Comparison of ENCODE assay signal across 8 mouse cellular contexts in the genomic region with DNA sequence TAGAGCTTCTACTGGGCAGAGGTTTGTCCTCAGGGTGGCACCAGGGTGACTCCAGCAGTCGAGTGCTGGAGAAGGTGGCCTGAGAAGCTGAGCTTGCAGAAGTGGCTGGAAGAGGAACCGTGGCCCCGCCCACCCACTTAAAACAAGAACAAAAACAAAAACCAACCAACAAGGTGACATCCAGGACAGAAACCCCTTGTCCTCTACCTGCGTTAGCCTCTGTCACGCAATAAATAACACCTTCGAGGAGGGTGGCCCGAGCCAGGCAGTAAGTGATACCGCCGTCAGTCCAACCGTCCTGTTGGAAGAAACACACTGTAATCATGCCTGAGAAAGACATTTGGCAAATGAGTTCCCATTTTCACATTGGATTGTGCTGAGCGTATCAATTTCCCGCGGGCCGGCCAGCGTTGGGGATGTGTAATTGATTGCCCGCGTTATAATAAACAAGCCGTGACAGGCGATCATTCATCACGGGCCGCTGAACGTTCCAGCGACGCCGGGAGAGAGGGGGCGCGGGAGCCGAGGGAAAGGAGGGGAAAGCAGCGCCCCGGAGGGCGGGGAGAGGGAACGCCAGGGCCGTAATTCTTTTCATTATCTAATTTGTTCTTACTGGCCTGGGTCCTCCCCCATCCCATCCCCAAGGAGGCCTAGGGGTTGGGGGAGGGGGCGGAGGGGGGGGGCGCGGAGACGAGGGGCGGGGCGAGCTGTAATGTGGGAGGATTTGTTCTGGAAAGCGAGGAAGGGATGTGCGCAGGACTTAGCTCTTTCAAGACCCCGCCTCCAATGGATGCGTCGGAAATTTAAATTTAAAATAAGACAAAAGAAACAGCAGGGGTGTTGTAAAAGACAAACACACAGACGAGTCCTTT.
DNase-seq lines count a peak whose midpoint lies in the region; ATAC-seq and TF ChIP-seq lines count a peak whose summit lies in the region.

No protein-coding gene starts in this region.

- no peaks in the 10 kb centered on the region for H3K79me3 ChIP-seq in C2C12 (ENCODE audit: low read depth)

- H3K79me2 ChIP-seq in C2C12 (ENCODE audit: control insufficient read depth, insufficient read depth): no peaks in the 10 kb centered on the region

- peak; percentile 74 for ATAC-seq in forebrain, embryonic 13.5 days
- peak; percentile 70 for ATAC-seq in heart, postnatal 0 days (ENCODE audit: insufficient read depth, low read depth)
- ATAC-seq in lung, embryonic 16.5 days (ENCODE audit: low read depth): peak; percentile 79
- peak; percentile 50 for ATAC-seq in neutrophil, adult 5-6 weeks (ENCODE audit: extremely low read depth, insufficient number of reproducible peaks, low FRiP score, poor library complexity, severe bottlenecking)

- no peak for TF ChIP-seq EP300 in heart, postnatal 0 days (IDR thresholded peaks at IDR 0.05; ENCODE audit: low read depth)

- peaks cover 21% of the 10 kb centered on the region for H3K4me1 ChIP-seq in forebrain, embryonic 13.5 days
- H3K4me1 ChIP-seq in heart, postnatal 0 days (ENCODE audit: control insufficient read depth, insufficient read depth): peaks cover 13% of the 10 kb centered on the region
- H3K4me1 ChIP-seq in lung, embryonic 16.5 days (replicated peaks; ENCODE audit: control insufficient read depth, insufficient read depth, low read length): peaks cover 36% of the 10 kb centered on the region

- H3K4me3 ChIP-seq in C2C12 (ENCODE audit: insufficient read depth, poor library complexity, severe bottlenecking): peak overlapping the region; percentile 31
- peak overlapping the region; percentile 47 for H3K4me3 ChIP-seq in forebrain, embryonic 13.5 days
- H3K4me3 ChIP-seq in heart, postnatal 0 days (ENCODE audit: low read depth, low read length): peak overlapping the region; percentile 58
- H3K4me3 ChIP-seq in lung, embryonic 16.5 days (ENCODE audit: low read length): peak overlapping the region; percentile 50

- WGBS in forebrain, embryonic 13.5 days: 1% methylated on average over 44 of the region's 45 CpGs
- under 1% methylated on average over 36 of the region's 45 CpGs for WGBS in heart, postnatal 0 days
- WGBS in lung, embryonic 16.5 days: under 1% methylated on average over 45 of the region's 45 CpGs

- peak overlapping the region; percentile 80 for H3K4me2 ChIP-seq in forebrain, embryonic 13.5 days
- peak overlapping the region; percentile 88 for H3K4me2 ChIP-seq in heart, postnatal 0 days (ENCODE audit: low read depth, low read length)
- peak overlapping the region; percentile 81 for H3K4me2 ChIP-seq in lung, embryonic 16.5 days (ENCODE audit: low read depth, low read length)

- peak overlapping the region; percentile 59 for H3K9ac ChIP-seq in forebrain, embryonic 13.5 days
- H3K9ac ChIP-seq in heart, postnatal 0 days (replicated peaks; ENCODE audit: low read depth, low read length): peak overlapping the region; percentile 41
- H3K9ac ChIP-seq in lung, embryonic 16.5 days (ENCODE audit: low read length): peak overlapping the region; percentile 61

- DNase-seq in adrenal gland, adult 8-10 months: peak; percentile 28
- peak; percentile 63 for DNase-seq in heart, postnatal 0 days (ENCODE audit: low spot score)
- peak; percentile 69 to 80 for DNase-seq in kidney, postnatal 25 days
- peak; percentile 29 to 49 for DNase-seq in thymus, postnatal 36 days

- H3K9me3 ChIP-seq in forebrain, embryonic 13.5 days (replicated peaks): no peaks in the 10 kb centered on the region
- no peaks in the 10 kb centered on the region for H3K9me3 ChIP-seq in heart, postnatal 0 days (replicated peaks; ENCODE audit: control insufficient read depth, low read length)
- H3K9me3 ChIP-seq in lung, embryonic 16.5 days (ENCODE audit: control insufficient read depth, low read length): no peaks in the 10 kb centered on the region

- no peak for TF ChIP-seq CTCF in C2C12 (IDR thresholded peaks at IDR 0.05; ENCODE audit: control insufficient read depth, insufficient read depth, insufficient read length)
- TF ChIP-seq CTCF in heart, postnatal 0 days (IDR thresholded peaks at IDR 0.05; ENCODE audit: low read depth): no peak; the same call in 1 of the 2 replicates

- no peaks in the 10 kb centered on the region for H3K36me3 ChIP-seq in C2C12 (ENCODE audit: control insufficient read depth, insufficient read depth)
- no peaks in the 10 kb centered on the region for H3K36me3 ChIP-seq in forebrain, embryonic 13.5 days (ENCODE audit: poor library complexity, severe bottlenecking)
- H3K36me3 ChIP-seq in heart, postnatal 0 days (replicated peaks; ENCODE audit: control insufficient read depth, insufficient read depth, low read length): no peaks in the 10 kb centered on the region
- no peaks in the 10 kb centered on the region for H3K36me3 ChIP-seq in lung, embryonic 16.5 days (ENCODE audit: control insufficient read depth, insufficient read depth, low read length)

- H3K27ac ChIP-seq in forebrain, embryonic 13.5 days: peak overlapping the region; percentile 72
- peak overlapping the region; percentile 57 for H3K27ac ChIP-seq in heart, postnatal 0 days (ENCODE audit: low read depth)
- peak overlapping the region; percentile 91 for H3K27ac ChIP-seq in lung, embryonic 16.5 days (ENCODE audit: low read length)

- H3K27me3 ChIP-seq in C2C12 (ENCODE audit: control insufficient read depth, insufficient read depth, insufficient read length): no peaks in the 10 kb centered on the region
- H3K27me3 ChIP-seq in forebrain, embryonic 13.5 days: peaks cover 16% of the 10 kb centered on the region; the same call in 1 of the 2 replicates
- H3K27me3 ChIP-seq in heart, postnatal 0 days (ENCODE audit: control insufficient read depth, insufficient read depth, low read length): 0 out of 2 replicates have a peak, but pooled peaks cover 5% of the 10 kb centered on the region
- no peaks in the 10 kb centered on the region for H3K27me3 ChIP-seq in lung, embryonic 16.5 days (ENCODE audit: control insufficient read depth, insufficient read depth, low read depth, low read length)

- H3ac ChIP-seq in C2C12 (ENCODE audit: control insufficient read depth, insufficient read length, low read depth): peak overlapping the region; percentile 3

TF ChIP-seq in C2C12, 6 proteins besides CTCF, POLR2A, EP300 and RAD21:
- TF ChIP-seq FOSL1 (IDR thresholded peaks at IDR 0.05; ENCODE audit: insufficient read depth, low read length, poor library complexity, severe bottlenecking) (no peak), MYOG (IDR thresholded peaks at IDR 0.05; ENCODE audit: control insufficient read depth, extremely low read depth, insufficient read length) (no peak)
TF ChIP-seq in C2C12: peak in this region for 0.

Comparison
In these comparisons a context has a peak if more than half of its experiments do, and no peak if none do; other contexts are left out.
1. Peak in every context shown above with its lines: DNase-seq, ATAC-seq, H3K4me3 ChIP-seq and H3K27ac ChIP-seq.